Mouse (Mus musculus): Measurements from ENCODE around the gene Csdc2. TPM values are rescaled to one million over a fixed set of nuclear protein-coding genes. Genes with fewer than 3 reads are reported as not detected.
A peak's percentile ranks its signal among the peaks of the same experiment; 100 is the strongest.

Gene Csdc2
- polyA plus RNA-seq, 1 experiment from 2014 or later = 11.8 TPM

GRCm38 (mm10) chr15:81926446-81926822, 10.1 kb upstream of the Csdc2 start:
- DNase-seq (no peak), ATAC-seq (ENCODE audit: insufficient read depth) (peak; percentile 36; the same call in 1 of the 2 replicates)
- Histone ChIP-seq H3K27me3 (ENCODE audit: insufficient read depth, low read length) (no peaks in the 10 kb centered on the region), H3K9me3 (ENCODE audit: low read depth, low read length) (no peaks in the 10 kb centered on the region), H3K27ac (ENCODE audit: low read depth) (no peak overlapping the region), H3K4me3 (ENCODE audit: low read depth, low read length) (peak overlapping the region; percentile 74), H3K4me1 (ENCODE audit: insufficient read depth) (no peaks in the 10 kb centered on the region), H3K36me3 (ENCODE audit: insufficient read depth) (0 out of 2 replicates have a peak, but pooled peaks cover 7% of the 10 kb centered on the region), H3K9ac (no peak overlapping the region), H3K4me2 (peak overlapping the region; percentile 93)
- TF ChIP-seq CTCF (IDR thresholded peaks at IDR 0.05; ENCODE audit: low read depth) = no peak
- 36% methylated on average over 9 of the region's 9 CpGs for WGBS

- no peak overlapping the region for H3K4me3 ChIP-seq (ENCODE audit: low read depth, low read length)
- no peaks in the 10 kb centered on the region for H3K9me3 ChIP-seq (ENCODE audit: low read depth, low read length)
- no peaks in the 10 kb centered on the region for H3K4me1 ChIP-seq (ENCODE audit: insufficient read depth)
- DNase-seq (peak; percentile 26), ATAC-seq (ENCODE audit: insufficient read depth) (no peak)
- H3K9ac ChIP-seq = no peak overlapping the region
- H3K36me3 ChIP-seq (ENCODE audit: insufficient read depth) = 0 out of 2 replicates have a peak, but pooled peaks cover 7% of the 10 kb centered on the region
- H3K4me2 ChIP-seq = no peak overlapping the region
- WGBS = 51% methylated on average over 4 of the region's 4 CpGs
- no peak for TF ChIP-seq CTCF (IDR thresholded peaks at IDR 0.05; ENCODE audit: low read depth)
- H3K27me3 ChIP-seq (ENCODE audit: insufficient read depth, low read length) = no peaks in the 10 kb centered on the region
- 0 out of 2 replicates have a peak overlapping the region, but pooled peaks have one; percentile 31 for H3K27ac ChIP-seq (ENCODE audit: low read depth)
These were observed 8.8 kb upstream of the Csdc2 start for GRCm38 (mm10) chr15:81927741-81928140.

GRCm38 (mm10) chr15:81928277-81928676, 8.3 kb upstream of the Csdc2 start:
- 0 out of 2 replicates have a peak, but pooled peaks cover 4% of the 10 kb centered on the region for H3K36me3 ChIP-seq (ENCODE audit: insufficient read depth)
- no peaks in the 10 kb centered on the region for H3K9me3 ChIP-seq (ENCODE audit: low read depth, low read length)
- no peaks in the 10 kb centered on the region for H3K27me3 ChIP-seq (ENCODE audit: insufficient read depth, low read length)
- no peak for TF ChIP-seq CTCF (IDR thresholded peaks at IDR 0.05; ENCODE audit: low read depth)
- H3K4me1 ChIP-seq (ENCODE audit: insufficient read depth) = no peaks in the 10 kb centered on the region
- no peak for ATAC-seq (ENCODE audit: insufficient read depth)
- H3K4me3 ChIP-seq (ENCODE audit: low read depth, low read length) = no peak overlapping the region
- DNase-seq = peak; percentile 82
- no peak overlapping the region for H3K9ac ChIP-seq
- 0 out of 2 replicates have a peak overlapping the region, but pooled peaks have one; percentile 25 for H3K27ac ChIP-seq (ENCODE audit: low read depth)
- WGBS = 47% methylated on average over 11 of the region's 11 CpGs
- no peak overlapping the region for H3K4me2 ChIP-seq

GRCm38 (mm10) chr15:81932951-81933470, 3.5 kb upstream of the Csdc2 start:
- Histone ChIP-seq H3K36me3 (ENCODE audit: insufficient read depth) (no peaks in the 10 kb centered on the region), H3K9me3 (ENCODE audit: low read depth, low read length) (no peaks in the 10 kb centered on the region), H3K27ac (ENCODE audit: low read depth) (no peak overlapping the region), H3K9ac (no peak overlapping the region), H3K27me3 (ENCODE audit: insufficient read depth, low read length) (no peaks in the 10 kb centered on the region), H3K4me2 (no peak overlapping the region), H3K4me1 (ENCODE audit: insufficient read depth) (peaks cover 10% of the 10 kb centered on the region), H3K4me3 (ENCODE audit: low read depth, low read length) (no peak overlapping the region)
- TF ChIP-seq CTCF (IDR thresholded peaks at IDR 0.05; ENCODE audit: low read depth) = no peak
- ATAC-seq (ENCODE audit: insufficient read depth) = no peak
- 21% methylated on average over 12 of the region's 12 CpGs for WGBS
- DNase-seq = no peak

- H3K36me3 ChIP-seq (ENCODE audit: insufficient read depth) = no peaks in the 10 kb centered on the region
- H3K27ac ChIP-seq (ENCODE audit: low read depth) = no peak overlapping the region
- H3K4me1 ChIP-seq (ENCODE audit: insufficient read depth) = peaks cover 12% of the 10 kb centered on the region
- TF ChIP-seq CTCF (IDR thresholded peaks at IDR 0.05; ENCODE audit: low read depth) = no peak
- 88% methylated on average over 1 of the region's 1 CpGs for WGBS
- no peaks in the 10 kb centered on the region for H3K27me3 ChIP-seq (ENCODE audit: insufficient read depth, low read length)
- no peaks in the 10 kb centered on the region for H3K9me3 ChIP-seq (ENCODE audit: low read depth, low read length)
- no peak for ATAC-seq (ENCODE audit: insufficient read depth)
- no peak overlapping the region for H3K9ac ChIP-seq
- no peak overlapping the region for H3K4me3 ChIP-seq (ENCODE audit: low read depth, low read length)
- H3K4me2 ChIP-seq = no peak overlapping the region
- no peak for DNase-seq
These were observed 2.6 kb upstream of the Csdc2 start for GRCm38 (mm10) chr15:81933986-81934385.

- H3K27me3 ChIP-seq (ENCODE audit: insufficient read depth, low read length) = no peaks in the 10 kb centered on the region
- H3K9ac ChIP-seq = peak overlapping the region; percentile 52
- H3K9me3 ChIP-seq (ENCODE audit: low read depth, low read length) = no peaks in the 10 kb centered on the region
- ATAC-seq (ENCODE audit: insufficient read depth) (peak; percentile 55), DNase-seq (peak; percentile 58)
- peak overlapping the region; percentile 43 for H3K4me3 ChIP-seq (ENCODE audit: low read depth, low read length)
- H3K4me1 ChIP-seq (ENCODE audit: insufficient read depth) = peaks cover 12% of the 10 kb centered on the region
- WGBS = 47% methylated on average over 7 of the region's 7 CpGs
- H3K36me3 ChIP-seq (ENCODE audit: insufficient read depth) = no peaks in the 10 kb centered on the region
- H3K27ac ChIP-seq (ENCODE audit: low read depth) = peak overlapping the region; percentile 59
- peak overlapping the region; percentile 70 for H3K4me2 ChIP-seq
- no peak for TF ChIP-seq CTCF (IDR thresholded peaks at IDR 0.05; ENCODE audit: low read depth)
These were observed 506 bp upstream of the Csdc2 start for GRCm38 (mm10) chr15:81935869-81936637.

Data from lung, embryonic 14.5 days (tissue).